Mouse (Mus musculus) G1E-ER4 (cell line): ENCODE results near the gene Actr3. TPM values are rescaled to one million over a fixed set of nuclear protein-coding genes. Genes with fewer than 3 reads are reported as not detected.

Source experiments
- GATA1 ChIP-seq: IDR thresholded peaks from one replicate; pipeline ENCODE4 v1.8.0; 2012; ENCODE audit warnings: low read length, inconsistent platforms
- polyA plus RNA-seq: library from polyadenylated mRNA; stranded (reverse); fragments of >175 nt; gene quantifications from 2 replicates; pipeline ENCODE4 v1.2.3, GENCODE M21; 2012

Actr3 gene
- 216 and 312 TPM in 2 replicates for polyA plus RNA-seq

- no peak for TF ChIP-seq GATA1
These were observed at the start of gene Actr3 for GRCm38 (mm10) chr1:125435369-125436135. Gene Actr3 (minus strand): TSS chr1:125435727.

- TF ChIP-seq GATA1: no peak
These were observed 47.1 kb upstream of the Actr3 start for GRCm38 (mm10) chr1:125482459-125483287.

GRCm38 (mm10) chr1:125481842-125482241 lies 46.3 kb upstream of the Actr3 start:
- TF ChIP-seq GATA1: no peak

GRCm38 (mm10) chr1:125478588-125478987 lies 43.1 kb upstream of the Actr3 start:
- no peak for TF ChIP-seq GATA1

GRCm38 (mm10) chr1:125475961-125476682 lies 40.6 kb upstream of the Actr3 start:
- peak; percentile 63 for TF ChIP-seq GATA1

- TF ChIP-seq GATA1: no peak
These were observed 38.3 kb upstream of the Actr3 start for GRCm38 (mm10) chr1:125473866-125474265.

GRCm38 (mm10) chr1:125473126-125473666 lies 37.7 kb upstream of the Actr3 start:
- TF ChIP-seq GATA1: no peak

- TF ChIP-seq GATA1: no peak
These were observed 35.5 kb upstream of the Actr3 start for GRCm38 (mm10) chr1:125470805-125471648.

- TF ChIP-seq GATA1: no peak
These were observed 32.4 kb upstream of the Actr3 start for GRCm38 (mm10) chr1:125467936-125468335.

- TF ChIP-seq GATA1: peak; percentile 84
These were observed 31.2 kb upstream of the Actr3 start for GRCm38 (mm10) chr1:125466621-125467257.

GRCm38 (mm10) chr1:125464011-125464410 lies 28.5 kb upstream of the Actr3 start:
- TF ChIP-seq GATA1: no peak

- no peak for TF ChIP-seq GATA1
These were observed 27.8 kb upstream of the Actr3 start for GRCm38 (mm10) chr1:125463349-125463748.

GRCm38 (mm10) chr1:125462917-125463316 lies 27.4 kb upstream of the Actr3 start:
- no peak for TF ChIP-seq GATA1

GRCm38 (mm10) chr1:125458531-125458930 lies 23.0 kb upstream of the Actr3 start:
- no peak for TF ChIP-seq GATA1
